Mouse (Mus musculus) ZHBTc4 (cell line): ENCODE data around the gene Des.

Experiments used
- DNase-seq: peaks from one replicate; pipeline ENCODE4 v3.0.0-alpha.2; 2011; ENCODE audit warnings: low read depth, low spot score

The Des gene

DNA sequence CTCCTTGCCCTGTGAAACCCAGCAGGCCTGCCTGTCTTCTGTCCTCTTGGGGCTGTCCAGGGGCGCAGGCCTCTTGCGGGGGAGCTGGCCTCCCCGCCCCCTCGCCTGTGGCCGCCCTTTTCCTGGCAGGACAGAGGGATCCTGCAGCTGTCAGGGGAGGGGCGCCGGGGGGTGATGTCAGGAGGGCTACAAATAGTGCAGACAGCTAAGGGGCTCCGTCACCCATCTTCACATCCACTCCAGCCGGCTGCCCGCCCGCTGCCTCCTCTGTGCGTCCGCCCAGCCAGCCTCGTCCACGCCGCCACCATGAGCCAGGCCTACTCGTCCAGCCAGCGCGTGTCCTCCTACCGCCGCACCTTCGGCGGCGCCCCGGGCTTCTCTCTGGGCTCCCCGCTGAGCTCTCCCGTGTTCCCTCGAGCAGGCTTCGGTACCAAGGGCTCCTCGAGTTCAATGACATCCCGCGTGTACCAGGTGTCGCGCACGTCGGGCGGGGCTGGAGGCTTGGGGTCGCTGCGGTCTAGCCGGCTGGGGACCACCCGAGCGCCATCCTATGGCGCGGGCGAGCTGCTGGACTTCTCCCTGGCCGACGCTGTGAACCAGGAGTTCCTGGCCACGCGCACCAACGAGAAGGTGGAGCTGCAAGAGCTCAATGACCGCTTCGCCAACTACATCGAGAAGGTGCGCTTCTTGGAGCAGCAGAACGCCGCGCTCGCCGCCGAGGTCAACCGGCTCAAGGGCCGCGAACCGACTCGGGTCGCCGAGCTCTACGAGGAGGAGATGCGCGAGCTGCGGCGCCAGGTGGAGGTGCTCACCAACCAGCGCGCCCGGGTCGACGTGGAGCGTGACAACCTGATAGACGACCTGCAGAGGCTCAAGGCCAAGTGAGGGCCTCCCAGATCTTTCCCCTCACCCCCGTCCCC lies at the start of gene Des:
Gene Des, plus strand, starts transcription at position 218 of the 920 bp plus-strand sequence.
- DNase-seq, result peak; percentile 50

DNA sequence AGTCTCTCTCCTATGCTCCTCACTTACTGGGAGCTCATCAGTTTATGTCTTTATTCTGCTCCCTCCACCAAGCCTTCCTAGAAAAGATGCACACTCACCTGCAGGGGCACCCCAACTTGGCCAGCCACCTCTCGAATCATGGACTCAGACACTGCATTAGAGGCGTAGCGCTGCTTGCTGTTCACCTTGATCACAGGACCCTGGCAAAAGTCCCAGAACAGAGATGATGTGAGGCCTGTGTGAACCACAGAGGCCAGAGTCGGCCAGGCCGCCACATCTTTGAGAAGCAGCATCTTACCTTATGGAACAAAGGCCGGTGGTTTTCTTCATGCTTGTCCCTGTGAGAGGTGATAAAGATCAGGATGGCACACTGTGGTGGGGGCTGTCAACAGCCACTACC lies 48.4 kb upstream of the Des start:
- no peak for DNase-seq

- no peak for DNase-seq
Observed at GRCm38 (mm10) chr1:75315011-75315410, 45.1 kb upstream of the Des start.

DNA sequence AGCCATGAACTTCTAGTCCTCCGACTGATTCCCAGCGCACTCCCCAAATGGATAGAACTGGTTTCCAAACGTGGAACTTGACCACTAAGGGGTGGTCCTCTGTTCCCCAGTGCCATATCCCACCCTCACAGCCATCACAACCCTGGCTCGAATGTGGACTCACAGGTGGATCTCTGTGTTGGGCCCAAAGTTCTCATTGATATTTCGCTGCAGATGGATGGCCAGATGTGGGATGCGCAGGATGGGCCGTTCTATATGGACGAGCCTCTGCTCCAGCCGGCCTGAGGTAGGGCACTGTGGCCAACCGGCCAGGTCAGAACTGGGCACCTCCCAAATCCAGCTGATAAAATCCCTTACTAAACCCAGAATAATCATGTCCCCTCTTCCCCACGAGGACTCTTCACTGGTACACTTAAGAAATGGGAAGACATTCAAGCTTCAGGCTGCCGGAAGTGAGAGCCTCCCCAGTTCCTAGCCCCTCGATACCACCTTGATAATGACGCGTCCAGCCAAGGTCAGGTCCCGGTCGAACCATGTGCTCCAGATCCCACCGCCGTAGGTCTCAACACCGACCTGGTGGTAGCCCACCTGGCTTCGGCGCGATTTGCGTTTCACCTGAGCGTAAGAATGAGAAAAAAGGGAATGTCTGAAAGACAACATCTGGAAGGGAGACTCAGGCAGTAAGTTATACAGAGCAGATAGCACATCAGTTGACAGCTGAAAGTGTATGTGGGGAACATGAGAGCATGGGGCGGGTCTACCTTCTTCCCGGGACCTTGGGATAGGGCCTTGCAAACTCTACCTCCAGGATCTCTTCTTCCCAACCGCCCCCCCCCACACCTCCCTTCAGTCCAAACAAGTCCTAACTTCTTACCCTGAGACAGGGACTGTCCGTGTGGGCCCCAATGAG lies 44.4 kb upstream of the Des start:
- DNase-seq, result no peak

GRCm38 (mm10) chr1:75316861-75317240 lies 43.3 kb upstream of the Des start:
- DNase-seq, result peak; percentile 95

- peak; percentile 100 for DNase-seq
Observed at GRCm38 (mm10) chr1:75317241-75318201, 42.6 kb upstream of the Des start, which contains the start of gene Dnpep. Gene Dnpep (minus strand): TSS chr1:75317990.

DNA sequence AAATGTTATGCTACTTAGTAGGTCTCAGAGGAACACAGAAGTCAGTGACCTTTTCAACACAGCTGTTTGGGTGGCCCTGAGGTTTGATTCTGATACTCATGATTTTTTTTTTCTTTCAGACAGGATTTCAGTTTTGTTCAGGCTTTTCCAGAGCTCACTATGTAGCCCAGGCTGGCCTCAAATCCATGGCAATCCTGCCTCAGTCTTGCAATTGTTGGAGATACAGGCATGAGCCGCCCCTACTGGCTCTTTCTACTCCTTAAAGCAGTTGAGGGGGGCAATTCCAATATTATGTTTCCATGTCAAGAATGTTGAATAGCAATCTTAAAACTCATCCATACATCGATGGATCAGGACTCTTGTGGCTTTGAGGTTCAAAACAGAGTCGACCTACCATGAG lies 41.8 kb upstream of the Des start:
- no peak for DNase-seq

GRCm38 (mm10) chr1:75318736-75319135 lies 41.4 kb upstream of the Des start:
- no peak for DNase-seq

DNA sequence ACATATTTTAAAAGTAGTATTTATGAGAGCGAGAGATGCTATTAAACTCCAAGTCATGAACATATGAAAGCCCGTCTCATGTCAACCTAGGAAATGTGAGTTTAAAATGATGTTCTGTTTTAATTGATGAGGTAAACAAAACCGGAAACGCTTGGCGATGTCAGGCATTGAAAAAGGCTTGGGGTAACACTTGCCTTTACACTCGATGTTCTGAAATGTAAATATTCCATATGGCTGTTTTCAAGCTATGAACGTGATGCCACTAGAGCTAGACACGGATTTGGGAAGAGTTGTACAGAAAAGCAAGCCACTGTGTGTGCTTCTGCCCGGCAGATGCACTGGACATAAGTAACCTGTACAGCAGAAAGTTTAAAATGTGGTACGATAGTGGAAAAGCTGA lies 41.0 kb upstream of the Des start:
- no peak for DNase-seq

GRCm38 (mm10) chr1:75327461-75327860 lies 32.7 kb upstream of the Des start:
- peak; percentile 23 for DNase-seq

GRCm38 (mm10) chr1:75331271-75331670 lies 28.9 kb upstream of the Des start:
- no peak for DNase-seq

DNA sequence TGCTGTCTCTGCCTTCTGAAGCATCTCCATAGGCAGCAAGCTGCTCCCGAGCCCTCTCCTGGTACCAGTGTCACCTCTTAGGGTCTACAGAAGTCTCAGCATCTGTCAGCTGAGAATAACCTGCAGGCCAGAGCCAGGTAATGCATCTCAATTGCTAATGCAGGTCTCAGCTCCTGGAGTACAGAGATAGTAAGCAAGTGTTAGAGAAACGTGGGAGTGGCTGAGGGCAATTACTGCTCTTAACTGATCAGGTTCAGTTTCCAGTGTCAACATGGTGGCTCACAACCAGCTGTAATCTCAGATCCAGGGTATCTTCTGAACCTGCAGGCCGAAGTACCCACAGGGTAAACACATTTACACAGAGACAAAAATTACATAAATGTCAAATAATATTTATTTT lies 23.7 kb upstream of the Des start:
- no peak for DNase-seq

GRCm38 (mm10) chr1:75337097-75337496 lies 23.0 kb upstream of the Des start:
- no peak for DNase-seq

GRCm38 (mm10) chr1:75338091-75338694 lies 21.9 kb upstream of the Des start:
- DNase-seq, result no peak

DNA sequence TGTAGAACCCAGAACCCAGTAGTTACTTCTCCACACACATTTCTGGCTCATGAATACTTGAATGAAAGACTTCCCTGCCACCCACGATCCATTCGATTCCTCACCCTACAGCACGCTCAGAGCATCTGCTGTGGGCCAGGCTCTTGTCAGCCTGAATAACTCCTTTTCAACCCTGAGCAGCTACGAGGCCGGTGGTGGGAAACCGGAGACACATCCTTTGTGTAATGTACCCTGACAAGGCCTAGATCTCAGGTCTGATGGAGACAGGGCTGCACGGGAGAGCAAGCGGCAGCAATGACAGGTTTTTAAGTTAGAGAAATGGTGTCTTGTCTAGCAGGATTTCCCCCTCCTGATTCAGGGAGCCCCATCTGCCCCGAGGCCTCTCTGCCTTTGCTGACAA lies 20.8 kb upstream of the Des start:
- DNase-seq, result no peak

- no peak for DNase-seq
Observed at GRCm38 (mm10) chr1:75340519-75340918, 19.6 kb upstream of the Des start.

DNA sequence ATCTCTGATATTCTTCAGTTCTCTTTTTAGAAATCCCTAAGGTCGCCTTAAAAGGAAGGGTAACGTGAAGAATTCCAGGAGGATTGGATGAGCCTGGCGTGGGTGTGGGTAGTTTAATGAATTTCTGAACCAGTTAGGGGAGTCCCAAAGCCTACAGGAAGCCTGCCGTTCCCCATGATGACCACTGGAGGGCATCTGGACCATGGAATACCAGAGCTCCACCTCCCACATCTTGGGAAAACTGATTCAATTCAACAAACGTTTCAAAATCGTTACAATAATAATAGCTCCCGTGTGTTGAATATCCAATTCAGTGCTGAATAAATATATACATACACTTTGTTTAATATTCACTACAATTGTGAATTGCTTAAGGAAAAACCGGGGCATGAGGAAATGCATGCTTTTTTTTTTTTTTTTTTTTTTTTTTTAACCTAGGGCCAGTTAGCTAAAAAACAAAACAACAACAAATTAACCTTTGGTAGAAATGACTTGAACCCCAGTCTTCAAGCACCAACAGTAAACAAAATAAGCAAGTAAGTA lies 17.2 kb upstream of the Des start:
- peak; percentile 83 for DNase-seq

DNA sequence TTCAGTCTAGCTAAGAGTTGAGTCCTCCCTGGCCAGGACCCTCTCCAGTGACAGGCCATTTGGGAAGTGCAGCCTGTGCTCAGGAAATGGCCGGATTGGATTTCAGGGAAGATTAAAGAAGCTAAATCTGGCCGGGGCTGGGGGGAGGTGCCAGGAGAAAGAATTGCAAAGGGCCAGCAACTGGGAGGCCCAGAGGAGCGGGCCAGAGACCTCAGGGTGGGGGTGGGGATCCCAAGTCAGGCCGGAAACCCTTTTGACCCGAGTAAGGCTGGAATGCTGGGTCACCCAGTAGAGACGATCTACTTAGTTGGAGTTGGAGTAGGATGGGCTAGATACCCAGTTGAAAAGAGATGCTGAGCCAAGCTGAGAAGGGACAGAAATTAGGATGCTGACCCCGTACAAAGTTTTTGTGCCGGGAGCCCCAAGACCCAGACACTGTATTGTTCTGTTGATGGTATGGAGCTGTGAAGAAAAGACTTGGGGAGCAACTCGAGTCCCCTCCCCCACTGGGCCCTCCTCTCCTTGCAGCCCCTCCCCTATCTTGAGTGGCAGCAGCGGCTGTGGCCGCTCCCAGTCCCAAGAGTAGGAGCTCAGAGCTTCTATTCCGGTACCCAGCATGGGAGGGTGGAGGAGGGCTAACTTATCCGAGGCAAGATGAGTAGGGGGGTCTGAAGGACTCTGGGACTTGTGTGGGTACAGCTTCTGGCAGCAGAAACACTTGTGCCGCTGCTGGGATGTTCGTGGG lies 15.7 kb upstream of the Des start:
- DNase-seq, result peak; percentile 52

DNA sequence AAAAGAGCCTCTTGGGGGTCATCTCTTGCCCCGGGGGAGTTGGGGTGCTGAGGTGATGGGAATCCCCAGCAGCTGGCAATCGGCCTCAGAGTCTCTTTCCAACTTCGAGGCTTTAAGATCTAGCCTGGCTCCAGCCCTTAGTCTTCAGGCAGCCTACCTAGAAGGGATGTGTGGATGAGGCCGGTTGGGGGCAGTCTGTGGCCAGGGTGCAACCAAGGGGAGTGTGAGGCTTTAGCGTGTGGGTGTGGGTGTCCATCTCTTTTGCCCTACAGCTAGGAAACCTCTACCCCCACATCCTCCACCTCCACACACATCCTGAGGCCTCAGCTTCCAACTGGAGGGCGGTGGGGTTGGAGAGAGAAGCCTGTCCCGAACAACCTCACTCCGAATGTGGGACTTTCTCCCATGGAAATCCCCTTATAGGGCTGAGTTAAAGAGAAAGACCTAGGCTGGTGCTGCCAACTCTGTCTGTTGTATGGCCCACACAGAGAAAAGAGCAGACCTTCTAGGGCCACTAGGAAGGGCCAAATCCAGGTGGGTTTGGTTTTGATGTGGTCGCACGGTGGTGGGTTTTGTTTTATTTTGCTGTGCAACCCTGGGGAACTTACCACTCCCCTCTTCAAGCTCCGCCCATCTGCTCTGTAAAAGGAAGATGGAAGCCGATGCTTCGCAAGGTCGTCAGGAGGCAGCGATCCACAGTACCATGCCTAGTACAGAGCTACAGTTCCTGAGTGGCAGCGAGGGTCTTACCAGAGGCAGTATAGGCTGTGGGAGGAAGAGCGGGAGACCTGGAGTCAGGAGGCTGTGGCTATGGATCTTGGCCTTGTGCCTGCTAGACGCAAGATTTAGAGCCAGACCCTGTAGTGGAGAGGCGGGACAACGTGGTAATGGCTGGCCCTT lies 14.8 kb upstream of the Des start:
- DNase-seq, result peak; percentile 59
